Mouse (Mus musculus) CH12.LX (cell line): ENCODE data around the gene Neurl1a. TPM values are rescaled to one million over a fixed set of nuclear protein-coding genes. Genes with fewer than 3 reads are reported as not detected.

Experiments used
- DNase-seq: peaks from one replicate; pipeline ENCODE4 v3.0.0-alpha.2; 2013; ENCODE audit errors: extremely low read depth
- H3K27ac ChIP-seq: 2 replicates; pipeline ENCODE4 v1.5.1; 2012; ENCODE audit warnings: low read depth, mild to moderate bottlenecking, control low read depth, moderate library complexity; ENCODE audit not compliant: insufficient read depth
- H3K27me3 ChIP-seq: replicated peaks from 2 replicates; pipeline ENCODE3; 2012; ENCODE audit warnings: inconsistent platforms
- H3K36me3 ChIP-seq, 2 experiments: replicated peaks in 1 of 2; 2 replicates each; pipeline versions ENCODE3 to v1.6.1; 2012; ENCODE audit warnings: inconsistent platforms in 1 of 2, low read length in 1 of 2, mild to moderate bottlenecking in 1 of 2, mixed read lengths in 1 of 2, moderate library complexity in 1 of 2; ENCODE audit not compliant: control insufficient read depth in 1 of 2, insufficient read depth in 1 of 2
- H3K4me1 ChIP-seq, 2 experiments: 2 replicates each; pipeline ENCODE4 v1.6.1; 2012; ENCODE audit warnings: inconsistent platforms in 1 of 2, moderate library complexity in 1 of 2; ENCODE audit not compliant: insufficient read depth in 2 of 2, control insufficient read depth in 1 of 2
- H3K4me2 ChIP-seq: 2 replicates; pipeline ENCODE4 v1.6.1; 2012; ENCODE audit warnings: low read depth, mild to moderate bottlenecking, control low read depth; ENCODE audit not compliant: poor library complexity, insufficient read depth, severe bottlenecking
- H3K4me3 ChIP-seq, 3 experiments: fragments of 150-350 bp in 1 of 3; sonication (generic) in 1 of 3; replicated peaks in 1 of 3; 2 replicates each; pipeline versions ENCODE3 to v1.5.1; 2011 to 2012; ENCODE audit warnings: low read depth in 2 of 3, low read length in 2 of 3, mild to moderate bottlenecking in 2 of 3, moderate library complexity in 2 of 3, control low read depth in 1 of 3, improper control_type of control experiment in 1 of 3, inconsistent platforms in 1 of 3, mixed read lengths in 1 of 3; ENCODE audit not compliant: poor library complexity in 1 of 3
- H3K79me2 ChIP-seq: replicated peaks from 2 replicates; pipeline ENCODE4 v1.6.1; 2012; ENCODE audit warnings: mild to moderate bottlenecking, moderate library complexity; ENCODE audit not compliant: control insufficient read depth, poor library complexity, insufficient read depth, severe bottlenecking; ENCODE audit errors: extremely low read depth
- H3K9ac ChIP-seq: 2 replicates; pipeline ENCODE4 v1.6.1; 2012; ENCODE audit warnings: low read depth, mild to moderate bottlenecking, control low read depth, moderate library complexity; ENCODE audit not compliant: insufficient read depth
- H3K9me3 ChIP-seq: replicated peaks from 2 replicates; pipeline ENCODE3; 2012; ENCODE audit warnings: low read length, inconsistent platforms, mixed read lengths
- CHD1 ChIP-seq: IDR thresholded peaks from 2 replicates; pipeline ENCODE4 v1.6.1; 2012; ENCODE audit warnings: low read depth, low read length, improper control_type of control experiment, inconsistent platforms
- ELF1 ChIP-seq: IDR thresholded peaks from 2 replicates; pipeline ENCODE4 v1.6.1; 2014; ENCODE audit warnings: low read depth, mild to moderate bottlenecking, inconsistent platforms, low read length, improper control_type of control experiment
- EP300 ChIP-seq: IDR thresholded peaks from 2 replicates; pipeline ENCODE4 v1.6.1; 2011; ENCODE audit warnings: low read length, improper control_type of control experiment
- ETS1 ChIP-seq: conservative IDR thresholded peaks from 2 replicates; pipeline ENCODE4 v1.6.1; 2012; ENCODE audit warnings: low read depth, mild to moderate bottlenecking, inconsistent platforms, low read length, improper control_type of control experiment, moderate library complexity
- HCFC1 ChIP-seq: IDR thresholded peaks from 2 replicates; pipeline ENCODE4 v1.6.1; 2012; ENCODE audit warnings: low read depth, mild to moderate bottlenecking, inconsistent platforms, low read length, improper control_type of control experiment
- IRF4 ChIP-seq: IDR thresholded peaks from 2 replicates; pipeline ENCODE4 v1.6.1; 2014; ENCODE audit warnings: low read depth, mild to moderate bottlenecking, inconsistent platforms, low read length, improper control_type of control experiment
- JUND ChIP-seq: conservative IDR thresholded peaks from 2 replicates; pipeline ENCODE4 v1.6.1; 2011; ENCODE audit warnings: low read depth, low read length, improper control_type of control experiment
- MAZ ChIP-seq: IDR thresholded peaks from 2 replicates; pipeline ENCODE4 v1.6.1; 2012; ENCODE audit warnings: low read depth, mild to moderate bottlenecking, inconsistent platforms, low read length, improper control_type of control experiment, moderate library complexity
- MXI1 ChIP-seq: IDR thresholded peaks from 2 replicates; pipeline ENCODE4 v1.6.1; 2011; ENCODE audit warnings: mild to moderate bottlenecking, low read depth, low read length, improper control_type of control experiment
- MYC ChIP-seq: IDR thresholded peaks from 2 replicates; pipeline ENCODE4 v1.6.1; 2011; ENCODE audit warnings: low read depth, mild to moderate bottlenecking, improper control_type of control experiment, low read length
- NRF1 ChIP-seq: IDR thresholded peaks from 2 replicates; pipeline ENCODE4 v1.6.1; 2014; ENCODE audit warnings: low read depth, mild to moderate bottlenecking, inconsistent platforms, low read length, improper control_type of control experiment, moderate library complexity
- PAX5 ChIP-seq: IDR thresholded peaks from 2 replicates; pipeline ENCODE4 v1.6.1; 2012; ENCODE audit warnings: low read length, inconsistent platforms, mixed read lengths
- RCOR1 ChIP-seq: conservative IDR thresholded peaks from 2 replicates; pipeline ENCODE4 v1.6.1; 2012; ENCODE audit warnings: low read depth, mild to moderate bottlenecking, inconsistent platforms, low read length, improper control_type of control experiment
- SMC3 ChIP-seq: IDR thresholded peaks from 2 replicates; pipeline ENCODE4 v1.6.1; 2011; ENCODE audit warnings: low read depth, low read length, improper control_type of control experiment
- TBP ChIP-seq: conservative IDR thresholded peaks from 2 replicates; pipeline ENCODE4 v1.6.1; 2011; ENCODE audit warnings: low read depth, low read length, improper control_type of control experiment
- TCF12 ChIP-seq: IDR thresholded peaks from 2 replicates; pipeline ENCODE4 v1.6.1; 2014; ENCODE audit warnings: low read depth, mild to moderate bottlenecking, inconsistent platforms, low read length, improper control_type of control experiment
- UBTF ChIP-seq: IDR thresholded peaks from 2 replicates; pipeline ENCODE4 v1.6.1; 2012; ENCODE audit warnings: low read depth, mild to moderate bottlenecking, inconsistent platforms, low read length, improper control_type of control experiment, moderate library complexity
- USF2 ChIP-seq: conservative IDR thresholded peaks from 2 replicates; pipeline ENCODE4 v1.6.1; 2011; ENCODE audit warnings: low read depth, low read length, improper control_type of control experiment
- ZKSCAN1 ChIP-seq: IDR thresholded peaks from 2 replicates; pipeline ENCODE4 v1.6.1; 2012; ENCODE audit warnings: low read depth, inconsistent platforms, low read length, improper control_type of control experiment, borderline replicate concordance
- ZNF384 ChIP-seq: IDR thresholded peaks from 2 replicates; pipeline ENCODE4 v1.6.1; 2012; ENCODE audit warnings: low read depth, low read length, improper control_type of control experiment, inconsistent platforms
- dilution Hi-C: fragments of 300-500 bp; cut with MboI; formaldehyde crosslinking; loops from 2 replicates; pipeline ENCODE4 v1.14.3; 2020; ENCODE audit warnings: low sequenced_read_pairs; ENCODE audit not compliant: extremely low pct_unique_long_range_greater_than_20kb, extremely low pct_ligation_motif_present
- in situ Hi-C: fragments of 300-500 bp; cut with MboI; formaldehyde crosslinking; loops from 3 replicates; pipeline ENCODE4 v1.14.3; 2019; ENCODE audit warnings: low sequenced_read_pairs, low pct_ligation_motif_present, low pct_unique_long_range_greater_than_20kb, mixed read lengths
- polyA plus RNA-seq: library from polyadenylated mRNA; unstranded; fragments of >175 nt; gene quantifications from 2 replicates; pipeline ENCODE4 v1.2.1, GENCODE M21; 2012; ENCODE audit warnings: low read depth; ENCODE audit not compliant: insufficient read length
- total RNA-seq, 2 experiments: library from RNA; depleted of rRNA; stranded (reverse); fragments of 300-350 nt in 1 of 2; fragments of >200 nt in 1 of 2; gene quantifications; 2 replicates each; pipeline ENCODE4 v1.2.3; 2012 to 2014

Gene Neurl1a
- total and polyA plus RNA-seq, 3 experiments, result 0.05 to 0.13 TPM; not detected in 1

DNA sequence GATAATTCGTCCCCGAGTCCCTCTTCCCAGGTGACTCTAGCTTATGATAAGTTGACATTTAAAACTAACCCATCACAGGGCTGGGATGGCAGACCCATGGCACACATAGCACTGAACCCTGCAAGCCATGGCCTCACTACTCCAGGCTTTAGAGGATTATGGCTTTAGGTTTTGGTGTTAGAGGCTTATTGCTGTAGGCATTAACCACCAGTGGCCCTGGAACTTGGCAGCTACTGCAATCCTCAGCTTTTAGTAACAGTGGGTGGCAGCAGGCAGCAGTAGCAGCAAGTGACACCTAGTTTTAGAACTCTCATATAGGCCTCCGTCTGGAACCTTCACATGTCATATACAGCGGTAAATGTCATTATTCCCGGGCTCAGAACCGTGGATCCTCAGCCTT is 26.0 kb downstream of the Neurl1a start:
- H3K36me3 ChIP-seq, result no peaks in the 10 kb centered on the region
- H3K9ac ChIP-seq, result no peak overlapping the region
- H3K4me1 ChIP-seq, result no peaks in the 10 kb centered on the region
- in situ Hi-C loops, result no loop called here
- H3K27ac ChIP-seq, result no peak overlapping the region
- no peak for TF ChIP-seq MXI1
- H3K9me3 ChIP-seq, result peaks cover 6% of the 10 kb centered on the region
- H3K4me2 ChIP-seq, result no peak overlapping the region
- DNase-seq, result no peak
- H3K79me2 ChIP-seq, result no peaks in the 10 kb centered on the region
- no peaks in the 10 kb centered on the region for H3K27me3 ChIP-seq
- dilution Hi-C loops, result no loop called here
- no peak overlapping the region for H3K4me3 ChIP-seq

- Histone ChIP-seq H3K9ac (no peak overlapping the region), H3K27ac (no peak overlapping the region), H3K9me3 (peaks cover 7% of the 10 kb centered on the region), H3K4me1 (no peaks in the 10 kb centered on the region), H3K4me2 (no peak overlapping the region), H3K36me3 (no peaks in the 10 kb centered on the region), H3K27me3 (no peaks in the 10 kb centered on the region), H3K4me3 (no peak overlapping the region), H3K79me2 (no peaks in the 10 kb centered on the region)
- in situ Hi-C loops (no loop called here), dilution Hi-C loops (no loop called here)
- no peak for TF ChIP-seq IRF4
- no peak for TF ChIP-seq UBTF
- no peak for TF ChIP-seq ZNF384
- TF ChIP-seq RCOR1, result no peak
- TF ChIP-seq JUND, result no peak
- no peak for TF ChIP-seq PAX5
- TF ChIP-seq ETS1, result no peak
- TF ChIP-seq ZKSCAN1, result no peak
- TF ChIP-seq CHD1, result no peak
- TF ChIP-seq ELF1, result no peak
- no peak for DNase-seq
Observed at GRCm38 (mm10) chr19:47206126-47206525, 27.5 kb downstream of the Neurl1a start.

GRCm38 (mm10) chr19:47210432-47210831 is 31.8 kb downstream of the Neurl1a start:
- H3K79me2 ChIP-seq, result no peaks in the 10 kb centered on the region
- no peak for DNase-seq
- peaks cover 0 to 8% of the 10 kb centered on the region in 2 experiments; a peak in 2 of 4 replicates for H3K4me1 ChIP-seq
- H3K9ac ChIP-seq, result no peak overlapping the region
- no peak overlapping the region for H3K4me3 ChIP-seq
- no peak overlapping the region for H3K27ac ChIP-seq
- H3K27me3 ChIP-seq, result no peaks in the 10 kb centered on the region
- no peak for TF ChIP-seq ZNF384
- TF ChIP-seq MAZ, result no peak
- no peak for TF ChIP-seq EP300
- TF ChIP-seq CHD1, result no peak
- TF ChIP-seq TCF12, result no peak
- TF ChIP-seq RCOR1, result no peak
- TF ChIP-seq ELF1, result no peak
- TF ChIP-seq JUND, result no peak
- TF ChIP-seq SMC3, result no peak
- TF ChIP-seq USF2, result no peak
- no peak for TF ChIP-seq MYC
- TF ChIP-seq ZKSCAN1, result no peak
- no peak for TF ChIP-seq HCFC1
- no peak for TF ChIP-seq ETS1
- TF ChIP-seq TBP, result no peak
- TF ChIP-seq NRF1, result no peak
- in situ Hi-C loops, result no loop called here
- H3K4me2 ChIP-seq, result no peak overlapping the region
- dilution Hi-C loops, result no loop called here
- H3K36me3 ChIP-seq, result no peaks in the 10 kb centered on the region
- peaks cover 4% of the 10 kb centered on the region for H3K9me3 ChIP-seq
